Mouse (Mus musculus) T-cell, adult 2 months (primary cell): ENCODE results near the gene Enox2.

Source experiments
- DNase-seq: peaks from one replicate; pipeline ENCODE4 v3.0.0; 2022; ENCODE audit warnings: low spot score

The Enox2 gene

DNA sequence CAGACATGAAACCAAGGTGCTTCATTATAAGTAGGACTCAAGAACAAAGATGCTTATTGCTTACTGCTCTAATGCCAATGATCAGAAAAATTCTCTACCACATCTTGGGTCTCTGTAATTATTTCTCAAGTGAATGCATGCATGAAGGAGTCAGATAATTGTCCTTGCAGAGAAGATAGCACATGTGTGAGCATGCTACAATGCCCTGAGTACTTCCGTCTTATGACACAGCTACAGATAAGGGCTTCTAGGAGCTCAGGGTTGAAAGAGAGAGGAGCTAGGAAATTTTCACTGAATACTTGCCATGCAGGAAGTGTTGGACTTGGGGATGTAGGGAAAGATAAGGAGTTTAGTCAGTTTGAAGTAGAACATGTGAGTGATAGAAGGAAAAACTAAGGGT is 285.2 kb downstream of the Enox2 start:
- DNase-seq = no peak

DNA sequence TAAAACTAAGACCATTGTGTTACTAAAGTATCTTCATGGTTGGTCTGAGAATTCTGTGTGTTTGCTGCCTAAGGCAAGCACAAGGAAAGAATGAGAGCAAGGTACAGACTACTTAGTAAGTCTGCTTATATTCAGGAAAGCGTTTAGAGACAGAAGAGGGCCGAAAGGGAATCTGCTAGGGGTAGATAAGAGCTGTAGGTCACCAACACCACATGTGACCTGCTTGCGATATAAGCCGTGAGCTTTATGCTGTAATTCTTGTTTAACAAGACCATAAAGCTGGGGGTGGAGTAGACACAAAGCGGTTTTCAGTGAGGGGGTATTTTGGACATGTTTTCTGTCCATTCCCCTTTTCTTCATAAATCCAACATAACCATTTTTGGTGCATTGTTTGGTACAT is 302.4 kb downstream of the Enox2 start:
- no peak for DNase-seq

DNA sequence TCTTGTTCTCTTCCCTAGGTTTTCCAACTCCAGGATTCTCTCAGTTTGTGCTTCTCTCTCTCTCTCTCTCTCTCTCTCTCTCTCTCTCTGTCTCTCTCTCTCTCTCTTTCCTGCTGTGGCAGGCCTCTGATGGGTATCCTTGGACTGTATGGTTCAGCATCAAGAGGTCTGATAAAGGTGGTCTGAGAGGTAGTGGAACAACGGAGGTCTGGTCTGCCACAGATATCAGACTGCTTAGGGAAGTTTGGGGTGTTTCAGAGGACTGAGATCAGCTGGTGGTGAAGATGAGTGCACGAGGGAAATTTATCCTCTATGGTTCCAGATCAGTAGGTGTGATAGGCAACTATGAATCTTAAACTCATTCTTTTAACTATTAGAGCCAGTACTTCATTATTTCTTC is 303.6 kb downstream of the Enox2 start:
- no peak for DNase-seq
